Mouse (Mus musculus) E14TG2a.4 (cell line): Measurements from ENCODE around the gene Gpr157.

Experiments used
- H3K27me3 ChIP-seq: 2 replicates; pipeline ENCODE4 v1.6.1; 2014; ENCODE audit warnings: low read length, control low read depth; ENCODE audit not compliant: insufficient read depth
- H3K36me3 ChIP-seq: 2 replicates; pipeline ENCODE4 v1.6.1; 2014; ENCODE audit warnings: low read length, control low read depth; ENCODE audit not compliant: insufficient read depth
- H3K4me1 ChIP-seq: replicated peaks from 2 replicates; pipeline ENCODE4 v1.6.1; 2014; ENCODE audit warnings: low read depth, low read length, control low read depth
- H3K4me3 ChIP-seq: replicated peaks from 2 replicates; pipeline ENCODE4 v1.5.1; 2014; ENCODE audit warnings: mild to moderate bottlenecking, low read length
- H3K9me3 ChIP-seq: 2 replicates; pipeline ENCODE4 v1.6.1; 2014; ENCODE audit warnings: low read length, control low read depth
- CTCF ChIP-seq: conservative IDR thresholded peaks from 2 replicates; pipeline ENCODE4 v1.5.1; 2014; ENCODE audit warnings: low read length
- NANOG ChIP-seq: IDR thresholded peaks from 2 replicates; pipeline ENCODE4 v1.6.1; 2014; ENCODE audit warnings: borderline replicate concordance, low read length, mixed read lengths
- POU5F1 ChIP-seq: IDR thresholded peaks from 2 replicates; pipeline ENCODE4 v1.6.1; 2014; ENCODE audit warnings: low read length, borderline replicate concordance

The Gpr157 gene

DNA sequence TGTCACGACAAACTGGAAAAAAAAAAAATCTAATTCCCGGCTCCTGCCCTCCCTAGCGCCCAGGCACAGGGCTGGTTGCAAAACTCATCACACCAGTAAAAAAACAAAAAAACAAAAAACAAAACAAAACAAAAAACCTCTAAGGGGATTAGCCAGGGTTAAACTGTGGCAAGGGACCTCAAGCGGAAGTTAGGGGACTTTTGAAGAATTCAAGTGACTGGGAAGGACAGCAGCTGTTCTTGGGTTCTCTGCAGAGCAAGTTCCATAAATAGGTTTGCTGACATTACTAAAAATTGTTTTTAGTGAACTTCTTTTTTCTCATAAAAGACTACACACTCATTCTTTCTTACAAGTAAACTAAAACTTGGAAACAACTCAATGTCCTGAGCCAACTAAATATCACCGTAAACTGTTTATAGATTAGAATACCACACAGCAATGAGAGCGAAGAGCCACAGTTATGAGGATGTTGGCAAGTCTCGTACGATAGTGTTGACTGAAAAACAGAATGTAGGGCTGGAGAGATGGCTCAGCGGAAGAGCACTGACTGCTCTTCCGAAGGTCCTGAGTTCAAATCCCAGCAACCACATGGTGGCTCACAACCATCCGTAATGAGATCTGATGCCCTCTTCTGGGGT lies 6.7 kb upstream of the Gpr157 start:
- no peaks in the 10 kb centered on the region for H3K9me3 ChIP-seq
- H3K4me1 ChIP-seq: peaks cover 8% of the 10 kb centered on the region
- H3K27me3 ChIP-seq: peaks cover 18% of the 10 kb centered on the region
- H3K36me3 ChIP-seq: no peaks in the 10 kb centered on the region
- TF ChIP-seq NANOG: no peak
- TF ChIP-seq POU5F1: no peak
- no peak for TF ChIP-seq CTCF
- no peak overlapping the region for H3K4me3 ChIP-seq

DNA sequence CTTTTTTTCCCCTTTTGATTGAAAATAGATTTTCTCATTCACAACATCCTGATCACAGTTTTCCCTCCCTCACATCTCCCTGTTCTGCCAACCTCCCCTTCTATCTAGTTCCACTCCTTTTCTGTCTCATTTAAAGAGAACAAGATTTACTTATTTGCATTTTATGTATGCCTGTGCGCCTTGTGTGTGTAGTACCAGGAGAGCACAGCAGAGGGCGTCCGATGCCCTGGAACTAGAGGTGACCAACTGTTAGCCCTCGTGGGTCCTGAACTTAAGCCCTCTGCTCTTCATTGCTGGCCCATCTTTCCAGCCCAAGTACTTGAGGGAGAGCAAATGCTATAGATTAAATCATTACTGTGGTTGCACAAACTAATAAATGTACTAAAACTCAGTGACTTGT lies 1.8 kb upstream of the Gpr157 start:
- no peaks in the 10 kb centered on the region for H3K9me3 ChIP-seq
- H3K36me3 ChIP-seq: no peaks in the 10 kb centered on the region
- peaks cover 14% of the 10 kb centered on the region for H3K4me1 ChIP-seq
- H3K27me3 ChIP-seq: peaks cover 27% of the 10 kb centered on the region
- TF ChIP-seq POU5F1: no peak
- TF ChIP-seq CTCF: peak; percentile 95
- H3K4me3 ChIP-seq: no peak overlapping the region

GRCm38 (mm10) chr4:150086841-150087160 lies 364 bp upstream of the Gpr157 start:
- peak overlapping the region; percentile 67 for H3K4me3 ChIP-seq
- H3K27me3 ChIP-seq: peaks cover 40% of the 10 kb centered on the region
- peaks cover 14% of the 10 kb centered on the region for H3K4me1 ChIP-seq
- no peaks in the 10 kb centered on the region for H3K36me3 ChIP-seq
- TF ChIP-seq POU5F1: no peak
- no peak for TF ChIP-seq NANOG
- TF ChIP-seq CTCF: no peak
- no peaks in the 10 kb centered on the region for H3K9me3 ChIP-seq

- no peak for TF ChIP-seq NANOG
- TF ChIP-seq CTCF: no peak
- no peak for TF ChIP-seq POU5F1
- H3K36me3 ChIP-seq: no peaks in the 10 kb centered on the region
- H3K4me3 ChIP-seq: peak overlapping the region; percentile 88
- peaks cover 42% of the 10 kb centered on the region for H3K27me3 ChIP-seq
- peaks cover 18% of the 10 kb centered on the region for H3K4me1 ChIP-seq
- H3K9me3 ChIP-seq: no peaks in the 10 kb centered on the region
Measured at GRCm38 (mm10) chr4:150087890-150088530, 845 bp downstream of the Gpr157 start.

GRCm38 (mm10) chr4:150089121-150089520 lies 2.0 kb downstream of the Gpr157 start:
- no peaks in the 10 kb centered on the region for H3K36me3 ChIP-seq
- no peak overlapping the region for H3K4me3 ChIP-seq
- peaks cover 42% of the 10 kb centered on the region for H3K27me3 ChIP-seq
- TF ChIP-seq CTCF: no peak
- no peak for TF ChIP-seq POU5F1
- TF ChIP-seq NANOG: no peak
- peaks cover 29% of the 10 kb centered on the region for H3K4me1 ChIP-seq
- no peaks in the 10 kb centered on the region for H3K9me3 ChIP-seq

GRCm38 (mm10) chr4:150091887-150092582 lies 4.9 kb downstream of the Gpr157 start:
- TF ChIP-seq POU5F1: no peak
- peak; percentile 95 for TF ChIP-seq CTCF
- no peak for TF ChIP-seq NANOG
- Histone ChIP-seq H3K36me3 (no peaks in the 10 kb centered on the region), H3K4me1 (peaks cover 35% of the 10 kb centered on the region), H3K27me3 (peaks cover 52% of the 10 kb centered on the region), H3K4me3 (no peak overlapping the region), H3K9me3 (no peaks in the 10 kb centered on the region)

GRCm38 (mm10) chr4:150092583-150092902 lies 5.4 kb downstream of the Gpr157 start:
- peaks cover 52% of the 10 kb centered on the region for H3K27me3 ChIP-seq
- TF ChIP-seq NANOG: no peak
- TF ChIP-seq CTCF: peak; percentile 8
- no peaks in the 10 kb centered on the region for H3K36me3 ChIP-seq
- no peaks in the 10 kb centered on the region for H3K9me3 ChIP-seq
- H3K4me3 ChIP-seq: no peak overlapping the region
- peaks cover 35% of the 10 kb centered on the region for H3K4me1 ChIP-seq

DNA sequence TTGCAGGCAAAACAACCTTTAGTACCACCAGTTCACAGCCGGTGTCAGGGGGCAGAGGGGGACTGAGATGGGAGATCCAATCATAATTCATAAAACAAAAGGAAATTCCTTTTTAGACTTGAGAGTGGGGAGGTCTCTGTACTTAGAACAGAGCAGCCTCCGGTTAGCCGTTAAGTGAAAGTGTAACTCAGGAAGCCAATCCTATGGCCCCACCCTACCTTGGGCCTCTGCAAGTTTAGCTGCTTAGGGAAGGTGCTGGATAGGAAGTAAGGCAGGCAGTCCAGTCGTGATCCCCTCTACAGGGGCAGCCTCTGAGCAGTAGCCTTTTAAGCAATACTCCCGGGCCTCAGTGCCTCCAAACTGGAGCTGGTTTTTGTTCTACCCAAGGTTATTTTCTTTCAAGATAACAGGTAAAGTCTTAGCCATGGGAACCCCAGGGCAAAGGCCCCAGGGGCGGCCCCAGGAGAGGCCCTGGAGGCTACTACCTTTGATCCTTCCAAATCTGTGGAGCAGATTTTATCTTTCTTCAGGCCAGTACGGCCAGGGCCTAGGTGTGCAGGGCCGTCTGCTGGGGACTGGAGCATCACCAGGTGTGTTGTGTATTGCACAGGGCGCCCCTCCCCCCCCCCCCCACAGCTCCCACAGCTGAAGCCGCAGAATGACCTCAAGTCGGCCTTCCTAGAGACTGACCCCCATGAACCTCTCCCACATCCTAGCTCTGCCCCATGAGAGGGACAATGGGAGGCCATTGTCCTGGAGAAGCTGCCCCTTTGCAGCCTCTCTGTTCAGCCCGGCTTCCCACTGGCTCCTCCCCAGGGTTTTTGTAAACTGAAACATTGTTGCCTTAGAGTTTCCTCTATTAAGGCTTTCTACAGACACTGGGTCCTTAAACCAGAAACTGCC lies 6.6 kb downstream of the Gpr157 start:
- no peak overlapping the region for H3K4me3 ChIP-seq
- H3K4me1 ChIP-seq: peaks cover 29% of the 10 kb centered on the region
- no peaks in the 10 kb centered on the region for H3K9me3 ChIP-seq
- peaks cover 40% of the 10 kb centered on the region for H3K27me3 ChIP-seq
- H3K36me3 ChIP-seq: no peaks in the 10 kb centered on the region
- no peak for TF ChIP-seq NANOG
- TF ChIP-seq POU5F1: no peak
- no peak for TF ChIP-seq CTCF
